Mouse (Mus musculus): ENCODE data around the gene Shld1. TPM values are rescaled to one million over a fixed set of nuclear protein-coding genes. Genes with fewer than 3 reads are reported as not detected.

Shld1 gene
- polyA plus RNA-seq, 1 experiment from 2014 or later = 16.9 TPM

DNA sequence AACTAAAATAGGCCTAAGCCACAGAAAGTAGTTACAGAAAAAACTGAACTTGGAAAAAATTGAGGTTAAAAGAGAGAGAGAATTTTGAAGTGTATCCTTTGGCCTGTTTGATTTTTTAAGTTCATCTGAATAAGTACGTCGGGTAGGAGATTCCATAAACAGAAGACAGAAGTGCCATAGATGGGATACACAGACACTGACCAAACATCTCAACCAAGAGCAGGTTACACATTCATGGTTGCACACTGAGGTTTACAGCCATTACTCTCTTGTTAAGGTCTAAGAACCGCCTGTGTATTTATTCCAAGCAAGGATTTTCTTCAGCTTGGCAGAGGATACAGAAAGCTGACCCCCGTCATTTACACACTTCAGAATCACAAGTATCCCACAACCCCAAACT, 94.2 kb downstream of the Shld1 start, which contains the start of gene Chgb:
Chgb (plus strand) TSS at position 301 of the 400 bp plus-strand sequence.
- Histone ChIP-seq H3K4me1 (peaks cover 7% of the 10 kb centered on the region), H3K27ac (no peak within 1 kb of the TSS), H3K4me2 (peak within 1 kb of the TSS; percentile 90), H3K36me3 (no peaks in the 10 kb centered on the region), H3K9ac (no peak within 1 kb of the TSS), H3K27me3 (peaks cover 12% of the 10 kb centered on the region), H3K4me3 (peak within 1 kb of the TSS; percentile 39), H3K9me3 (no peaks in the 10 kb centered on the region)
- no peak for ATAC-seq (ENCODE audit: insufficient number of reproducible peaks, low FRiP score, low TSS enrichment, low read depth)
- 6% methylated on average over 4 of the region's 4 CpGs for WGBS

GRCm38 (mm10) chr2:132781439-132782068, 94.8 kb downstream of the Shld1 start:
- under 1% methylated on average over 40 of the region's 41 CpGs for WGBS
- H3K4me3 ChIP-seq = peak overlapping the region; percentile 39
- peak overlapping the region; percentile 90 for H3K4me2 ChIP-seq
- H3K27me3 ChIP-seq = peaks cover 12% of the 10 kb centered on the region
- H3K9ac ChIP-seq = no peak overlapping the region
- H3K9me3 ChIP-seq = no peaks in the 10 kb centered on the region
- peak; percentile 91 for ATAC-seq (ENCODE audit: insufficient number of reproducible peaks, low FRiP score, low TSS enrichment, low read depth)
- H3K36me3 ChIP-seq = no peaks in the 10 kb centered on the region
- no peak overlapping the region for H3K27ac ChIP-seq
- H3K4me1 ChIP-seq = peaks cover 7% of the 10 kb centered on the region

DNA sequence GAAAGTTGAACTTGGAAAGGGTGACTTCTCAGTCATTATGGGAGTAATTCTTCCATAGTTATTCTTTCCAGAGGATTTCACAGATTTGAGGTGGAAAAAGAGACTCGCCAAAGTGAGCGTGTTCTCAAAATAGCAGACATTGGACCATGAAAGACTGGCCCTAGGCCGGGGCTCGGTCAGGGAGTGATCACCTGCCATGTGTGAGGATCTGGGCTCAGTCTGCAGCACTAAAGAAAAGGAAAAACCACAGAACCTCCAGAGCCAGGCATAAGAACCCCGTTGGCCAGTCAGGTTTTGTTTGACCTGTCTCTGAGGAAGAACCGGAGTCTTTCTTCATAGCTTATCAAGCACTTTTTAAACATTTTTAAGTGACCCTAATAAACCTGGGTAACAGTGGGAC, 97.3 kb downstream of the Shld1 start:
- H3K27me3 ChIP-seq = peaks cover 12% of the 10 kb centered on the region
- ATAC-seq (ENCODE audit: insufficient number of reproducible peaks, low FRiP score, low TSS enrichment, low read depth) = no peak
- H3K9ac ChIP-seq = no peak overlapping the region
- no peak overlapping the region for H3K27ac ChIP-seq
- WGBS = 76% methylated on average over 6 of the region's 6 CpGs
- peaks cover 7% of the 10 kb centered on the region for H3K4me1 ChIP-seq
- no peak overlapping the region for H3K4me2 ChIP-seq
- H3K4me3 ChIP-seq = no peak overlapping the region
- no peaks in the 10 kb centered on the region for H3K36me3 ChIP-seq
- no peaks in the 10 kb centered on the region for H3K9me3 ChIP-seq

DNA sequence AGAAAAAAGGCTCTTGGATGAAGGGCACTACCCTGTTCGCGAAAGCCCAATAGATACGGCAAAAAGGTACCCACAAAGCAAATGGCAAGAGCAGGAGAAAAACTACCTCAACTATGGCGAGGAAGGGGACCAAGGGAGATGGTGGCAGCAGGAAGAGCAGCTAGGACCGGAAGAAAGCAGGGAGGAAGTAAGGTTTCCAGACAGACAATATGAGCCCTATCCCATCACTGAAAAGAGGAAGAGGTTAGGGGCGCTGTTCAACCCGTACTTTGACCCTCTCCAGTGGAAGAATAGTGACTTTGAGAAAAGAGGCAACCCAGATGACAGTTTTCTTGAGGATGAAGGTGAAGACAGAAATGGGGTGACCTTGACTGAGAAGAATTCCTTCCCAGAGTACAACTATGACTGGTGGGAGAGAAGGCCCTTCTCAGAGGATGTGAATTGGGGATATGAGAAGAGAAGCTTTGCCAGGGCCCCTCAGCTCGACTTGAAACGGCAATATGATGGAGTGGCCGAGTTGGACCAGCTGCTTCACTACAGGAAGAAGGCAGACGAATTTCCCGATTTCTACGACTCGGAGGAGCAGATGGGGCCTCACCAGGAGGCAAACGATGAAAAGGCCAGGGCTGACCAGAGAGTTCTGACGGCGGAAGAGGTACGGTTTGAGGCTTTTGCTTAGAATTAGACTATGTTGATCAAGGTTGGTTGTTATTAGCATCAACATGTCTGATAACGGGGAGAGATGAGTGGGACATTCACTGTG, 106.9 kb downstream of the Shld1 start:
- no peaks in the 10 kb centered on the region for H3K36me3 ChIP-seq
- WGBS = 83% methylated on average over 19 of the region's 19 CpGs
- H3K4me3 ChIP-seq = no peak overlapping the region
- H3K4me2 ChIP-seq = no peak overlapping the region
- H3K27ac ChIP-seq = no peak overlapping the region
- H3K9me3 ChIP-seq = no peaks in the 10 kb centered on the region
- no peak for ATAC-seq (ENCODE audit: insufficient number of reproducible peaks, low FRiP score, low TSS enrichment, low read depth)
- H3K9ac ChIP-seq = no peak overlapping the region
- no peaks in the 10 kb centered on the region for H3K27me3 ChIP-seq
- no peaks in the 10 kb centered on the region for H3K4me1 ChIP-seq

- Histone ChIP-seq H3K4me3 (no peak overlapping the region), H3K9ac (no peak overlapping the region), H3K36me3 (no peaks in the 10 kb centered on the region), H3K4me1 (no peaks in the 10 kb centered on the region), H3K27me3 (no peaks in the 10 kb centered on the region), H3K4me2 (no peak overlapping the region), H3K27ac (no peak overlapping the region), H3K9me3 (no peaks in the 10 kb centered on the region)
- WGBS = 83% methylated on average over 7 of the region's 7 CpGs
- ATAC-seq (ENCODE audit: insufficient number of reproducible peaks, low FRiP score, low TSS enrichment, low read depth) = no peak
These were observed 107.5 kb downstream of the Shld1 start for GRCm38 (mm10) chr2:132794204-132794586.

Other genes starting within 250 kb of the Shld1 start
- 44.3 and 48.7 TPM in 2 replicates for gene Gpcpd1, start 99.2 kb upstream of the Shld1 start, polyA plus RNA-seq (2015; fragmentation: Nextera tagmentation; extraction: Ambion mirVana)
- gene Chgb, start 94.3 kb downstream of the Shld1 start, polyA plus RNA-seq (2015; fragmentation: Nextera tagmentation; extraction: Ambion mirVana) = 0.14 and 0.32 TPM in 2 replicates
- 22.4 and 25.5 TPM in 2 replicates for gene Trmt6, start 129.1 kb downstream of the Shld1 start, polyA plus RNA-seq (2015; fragmentation: Nextera tagmentation; extraction: Ambion mirVana)
- 10.2 and 10.6 TPM in 2 replicates for gene Mcm8, start 129.2 kb downstream of the Shld1 start, polyA plus RNA-seq (2015; fragmentation: Nextera tagmentation; extraction: Ambion mirVana)
- 13.9 and 17.8 TPM in 2 replicates for gene Crls1, start 159.7 kb downstream of the Shld1 start, polyA plus RNA-seq (2015; fragmentation: Nextera tagmentation; extraction: Ambion mirVana)
- gene Lrrn4, start 194.0 kb downstream of the Shld1 start, polyA plus RNA-seq (2015; fragmentation: Nextera tagmentation; extraction: Ambion mirVana) = 0.35 and 0.40 TPM in 2 replicates

Measured in limb, embryonic 15.5 days (tissue).